Mouse (Mus musculus) erythroblast, adult 5-6 weeks (primary cell): ENCODE data around the gene Slc17a1. TPM values are rescaled to one million over a fixed set of nuclear protein-coding genes. Genes with fewer than 3 reads are reported as not detected.

Experiments
- ATAC-seq: replicated peaks from 2 replicates; pipeline ENCODE4 v1.8.0; 2016; ENCODE audit warnings: moderate number of reproducible peaks, mild to moderate bottlenecking, moderate TSS enrichment, inconsistent platforms; ENCODE audit not compliant: poor library complexity, low FRiP score, severe bottlenecking
- total RNA-seq, 2 experiments: library from RNA; stranded (forward) in 1 of 2; stranded (reverse) in 1 of 2; fragments of 150-400 nt in 1 of 2; fragments of 200-764, 138-1000 nt in 1 of 2; gene quantifications; 2 replicates each; pipeline versions ENCODE4 v1.2.3 to v1.2.4; 2015 to 2017; ENCODE audit warnings: low replicate concordance in 2 of 2

The Slc17a1 gene
- total RNA-seq (2015; ENCODE audit: low replicate concordance) (not detected in 2 replicates), total RNA-seq (2017; ENCODE audit: low replicate concordance) (not detected in 2 replicates)

DNA sequence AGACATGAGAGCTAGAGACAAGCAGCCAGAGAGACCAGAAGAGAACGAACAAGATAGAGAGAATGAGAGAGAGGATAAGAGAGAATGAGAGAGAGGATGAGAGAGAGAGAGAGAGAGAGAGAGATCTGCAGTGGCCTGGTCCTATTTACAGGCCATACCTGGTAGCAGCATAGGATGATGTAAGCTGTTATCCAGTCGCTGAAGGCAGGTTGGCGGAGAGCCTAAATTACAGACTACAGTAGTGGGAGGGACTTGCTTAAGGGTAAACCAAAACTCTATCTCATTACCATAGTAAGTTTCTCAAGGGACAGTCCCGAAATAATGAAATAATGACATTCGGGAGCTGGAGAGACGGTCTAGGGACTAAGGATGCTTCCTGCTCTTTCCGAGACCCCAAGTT lies at the start of gene Slc17a1:
TSS of gene Slc17a1 (plus strand) at position 346 of the 400 bp plus-strand sequence.
- no peak for ATAC-seq

DNA sequence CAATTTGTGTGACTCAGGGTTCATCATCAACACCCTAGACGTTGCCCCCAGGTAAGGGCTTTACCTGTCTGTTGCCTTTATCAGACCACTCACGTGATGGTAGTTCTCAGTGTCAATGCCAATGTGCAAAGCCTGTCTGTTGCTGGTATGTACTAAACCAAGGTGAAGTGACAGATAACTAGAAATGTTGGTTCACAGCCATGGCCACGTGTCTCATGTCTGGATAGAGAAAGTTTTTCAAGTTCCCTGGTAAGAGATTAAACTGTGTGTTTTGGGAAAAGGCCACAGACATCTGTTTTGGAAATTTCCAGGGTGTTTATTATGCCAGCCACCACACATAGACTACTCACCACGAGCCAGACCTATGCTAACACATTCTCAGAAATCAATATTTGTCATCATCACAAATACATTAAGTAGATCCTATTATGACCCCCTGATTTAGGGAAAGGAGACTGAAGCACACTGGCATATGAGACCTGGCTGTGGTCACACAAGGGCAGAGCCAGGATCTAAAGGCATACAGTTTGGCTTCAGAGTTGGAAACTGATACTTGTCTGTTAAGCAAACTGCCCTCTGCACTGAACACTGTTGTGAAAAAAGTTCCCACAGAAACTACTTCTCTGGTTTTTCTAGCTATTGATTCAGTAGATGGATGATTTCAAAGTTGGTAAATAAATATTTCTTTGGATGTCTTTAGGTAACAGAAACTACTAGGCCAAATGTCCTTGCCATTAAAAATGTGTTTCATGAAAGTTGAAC lies 47.2 kb upstream of the Slc17a1 start:
- ATAC-seq: no peak

DNA sequence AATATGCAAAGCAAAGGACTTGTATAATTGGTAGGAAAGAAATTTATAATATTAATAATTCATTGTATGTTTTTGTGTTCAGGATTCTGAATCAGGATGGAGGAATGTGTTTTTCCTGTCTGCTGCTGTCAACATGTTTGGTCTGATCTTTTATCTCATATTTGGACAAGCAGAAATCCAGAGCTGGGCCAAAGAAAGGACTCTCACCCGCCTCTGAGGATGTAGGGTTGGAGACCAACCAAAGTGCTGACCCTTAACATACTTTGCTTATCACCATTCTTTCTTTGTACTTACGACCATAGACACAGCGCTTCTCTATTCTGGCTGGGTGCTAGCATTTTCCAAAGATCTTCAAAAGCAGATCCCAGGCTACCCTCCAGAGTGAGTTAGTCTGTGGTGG lies 45.3 kb upstream of the Slc17a1 start:
- no peak for ATAC-seq

DNA sequence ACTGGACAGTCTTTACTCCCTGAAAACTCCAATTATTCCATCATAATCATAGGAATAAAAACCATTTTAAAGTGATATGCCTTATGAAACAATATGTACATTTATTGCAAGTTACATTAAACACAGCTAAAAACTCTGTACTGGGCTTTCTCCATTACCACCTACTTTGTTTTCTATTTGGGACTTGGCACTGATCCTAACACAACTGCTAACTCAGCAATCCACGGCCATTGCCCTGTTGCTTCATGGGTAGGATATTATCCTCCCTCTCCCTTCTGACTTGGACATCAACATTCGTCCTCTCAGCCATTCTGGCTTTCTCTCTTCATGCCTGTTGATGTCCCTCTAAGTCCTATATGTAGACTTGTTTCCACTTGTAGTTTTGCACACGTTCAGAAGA lies 40.9 kb upstream of the Slc17a1 start:
- ATAC-seq: no peak

DNA sequence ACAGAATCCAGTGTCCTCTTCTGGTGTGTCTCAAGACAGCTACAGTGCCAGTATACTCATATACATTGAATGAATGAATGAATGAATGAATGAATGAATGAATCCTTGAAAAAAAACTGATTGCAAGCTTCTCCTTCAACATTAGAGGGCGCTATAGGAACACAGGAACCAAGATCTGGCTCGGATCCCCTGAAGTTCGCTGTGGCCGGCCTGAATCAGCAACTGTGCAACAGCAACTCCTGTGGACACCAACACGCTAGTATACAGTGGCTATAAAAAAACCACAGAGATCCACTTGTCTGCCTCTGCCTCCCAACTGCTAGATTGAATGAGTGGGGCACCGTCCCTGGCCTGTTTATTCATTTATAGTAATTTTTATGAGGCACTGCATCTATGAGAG lies 34.5 kb upstream of the Slc17a1 start:
- ATAC-seq: no peak

- no peak for ATAC-seq
Measured at GRCm38 (mm10) chr13:23834836-23835235, 32.7 kb upstream of the Slc17a1 start.

DNA sequence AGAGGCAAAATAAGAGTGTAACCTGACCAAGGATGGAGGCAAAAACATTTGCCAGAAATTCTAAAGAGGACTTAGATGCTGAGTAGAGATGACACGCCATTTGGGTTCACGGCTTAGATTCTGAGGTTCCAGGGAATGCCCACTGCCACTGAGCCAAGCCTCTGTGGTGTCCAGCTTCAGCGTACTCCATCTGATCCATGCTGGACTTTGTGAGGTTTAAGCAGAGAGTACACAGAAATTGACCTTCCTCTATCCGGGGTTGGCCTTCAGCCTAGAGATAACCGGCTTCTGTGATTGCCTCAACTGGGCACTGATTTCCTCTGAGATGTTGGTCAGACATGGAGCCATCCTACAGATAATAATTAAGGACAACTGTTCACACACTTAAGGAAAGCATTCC lies 30.9 kb upstream of the Slc17a1 start:
- no peak for ATAC-seq

DNA sequence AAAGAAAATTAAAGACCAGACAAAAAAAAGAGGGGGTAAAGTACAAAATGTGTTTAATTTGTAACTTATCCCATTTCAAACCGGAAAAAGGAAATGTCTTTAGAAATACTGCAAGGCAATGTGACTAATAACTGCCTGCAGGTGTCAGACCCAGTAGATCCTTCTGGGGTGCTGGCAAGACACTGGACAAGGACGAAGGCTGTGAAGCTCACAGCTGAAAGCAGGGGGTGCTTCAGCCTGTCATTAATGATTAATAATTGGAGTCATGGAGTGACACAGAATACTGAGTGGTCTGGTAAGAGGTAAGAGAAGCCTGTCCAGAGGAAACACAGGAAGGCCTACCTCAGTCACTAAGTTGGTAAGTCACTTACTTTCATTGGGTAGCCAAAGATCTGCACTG lies 28.2 kb upstream of the Slc17a1 start, which contains the start of gene Slc17a3:
TSS of gene Slc17a3 (plus strand) at position 127 of the 400 bp plus-strand sequence.
- ATAC-seq: no peak

- ATAC-seq: no peak
Measured at GRCm38 (mm10) chr13:23845851-23846250, 21.7 kb upstream of the Slc17a1 start.

DNA sequence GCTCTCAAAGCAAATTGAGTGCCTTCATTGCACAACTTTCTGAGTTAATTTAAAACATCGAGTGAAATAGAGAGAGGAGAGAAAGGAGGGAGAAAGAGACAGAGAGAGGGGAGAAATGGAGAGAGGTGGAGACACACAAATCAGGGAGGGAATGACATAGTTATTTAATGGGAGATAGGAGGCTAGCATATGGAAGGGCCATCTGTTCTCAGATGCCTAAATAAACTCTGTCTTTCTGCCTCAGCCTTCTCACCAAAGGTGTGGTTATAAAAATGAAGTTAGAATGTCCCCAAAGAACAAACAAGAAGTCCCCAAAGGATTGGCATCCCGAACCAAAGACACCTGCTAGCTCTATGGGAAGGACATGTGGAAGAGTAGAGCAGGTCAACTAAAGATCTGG lies 18.3 kb upstream of the Slc17a1 start:
- no peak for ATAC-seq

GRCm38 (mm10) chr13:23856401-23856800 lies 11.1 kb upstream of the Slc17a1 start:
- no peak for ATAC-seq

- ATAC-seq: no peak
Measured at GRCm38 (mm10) chr13:23861815-23862214, 5.7 kb upstream of the Slc17a1 start.

DNA sequence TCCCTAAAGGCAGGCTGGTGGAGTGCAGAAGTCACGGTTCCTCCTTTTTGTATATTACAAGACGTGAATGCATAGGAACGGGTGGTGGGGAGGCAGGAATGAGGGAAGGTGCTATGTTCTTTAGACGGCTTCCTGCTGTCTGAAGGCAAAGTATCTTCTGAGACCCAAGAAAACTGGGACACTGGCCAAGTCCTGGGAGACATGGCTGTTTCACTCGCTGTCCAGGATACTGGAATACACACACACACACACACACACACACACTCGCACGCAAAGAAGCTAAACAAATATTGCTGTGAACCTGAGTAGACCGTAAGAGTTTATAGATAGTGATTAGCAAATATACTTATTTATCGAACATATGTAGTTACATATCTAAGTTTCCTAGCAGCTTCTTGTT lies 2.8 kb upstream of the Slc17a1 start:
- ATAC-seq: no peak

DNA sequence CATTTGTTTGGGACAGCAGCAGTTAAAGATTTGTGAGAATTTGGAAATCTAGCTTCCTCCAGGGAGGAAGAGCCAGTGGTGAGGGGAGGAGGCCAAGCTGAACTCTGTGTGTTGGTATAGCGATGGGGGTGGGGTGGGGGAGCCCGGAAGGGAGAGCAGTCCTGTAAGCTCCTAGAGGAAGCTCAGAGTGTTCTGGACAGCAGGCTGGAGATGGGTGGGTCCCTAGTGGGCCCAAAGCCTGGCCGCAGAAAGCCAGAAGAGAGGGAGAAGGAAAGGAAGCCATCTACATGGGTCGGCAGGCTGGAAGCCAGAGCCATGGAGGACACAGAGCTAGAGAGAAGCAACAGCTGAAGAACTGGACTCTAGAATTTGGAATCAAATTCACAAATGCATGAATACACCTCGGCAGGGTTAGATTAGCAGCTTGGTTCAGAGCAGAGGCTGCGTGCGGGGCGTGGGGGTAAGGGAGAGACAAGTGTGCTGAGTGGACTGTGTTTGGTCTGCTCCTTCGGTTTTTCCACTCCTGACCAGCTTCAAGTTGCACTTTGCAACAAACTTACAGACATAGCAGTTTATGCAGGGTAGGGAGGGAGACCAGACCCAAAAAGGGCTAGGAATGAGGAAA lies 1.4 kb upstream of the Slc17a1 start:
- ATAC-seq: no peak

GRCm38 (mm10) chr13:23867000-23867399 lies 550 bp upstream of the Slc17a1 start:
- no peak for ATAC-seq

DNA sequence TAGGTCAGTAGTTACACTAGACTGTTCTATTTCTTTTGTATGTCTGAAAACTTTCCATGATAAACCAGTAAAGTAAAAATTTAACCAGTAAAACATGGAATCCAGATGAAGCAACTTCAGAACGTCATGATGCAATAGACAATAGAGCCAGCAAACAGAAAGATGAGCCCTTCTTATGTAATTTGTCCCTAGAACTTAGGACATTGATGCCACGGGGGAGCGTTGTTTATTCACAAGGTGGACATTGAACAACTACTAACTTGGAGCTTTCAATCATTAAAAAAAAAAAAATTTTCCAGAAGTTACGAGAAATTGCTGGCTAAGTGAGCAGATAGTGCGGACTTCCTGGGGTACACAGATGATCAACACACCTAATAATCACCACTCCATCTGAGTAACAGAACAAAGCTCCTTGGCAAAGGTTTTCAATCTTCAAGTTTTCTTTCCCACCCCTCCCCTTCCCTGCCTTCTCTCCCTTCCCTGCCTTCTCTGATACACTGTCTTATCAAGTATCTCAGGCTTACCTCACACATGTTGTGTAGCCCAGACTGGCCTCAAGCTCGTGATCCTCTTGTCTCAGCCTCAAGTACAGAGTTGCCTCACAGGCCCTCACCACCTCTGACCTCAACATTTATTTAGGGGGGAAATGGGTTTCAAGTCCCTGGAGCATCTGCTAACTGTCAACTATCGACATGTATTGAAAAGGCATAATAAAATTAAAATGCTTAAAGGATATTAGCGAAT lies 1.4 kb downstream of the Slc17a1 start:
- ATAC-seq: no peak

DNA sequence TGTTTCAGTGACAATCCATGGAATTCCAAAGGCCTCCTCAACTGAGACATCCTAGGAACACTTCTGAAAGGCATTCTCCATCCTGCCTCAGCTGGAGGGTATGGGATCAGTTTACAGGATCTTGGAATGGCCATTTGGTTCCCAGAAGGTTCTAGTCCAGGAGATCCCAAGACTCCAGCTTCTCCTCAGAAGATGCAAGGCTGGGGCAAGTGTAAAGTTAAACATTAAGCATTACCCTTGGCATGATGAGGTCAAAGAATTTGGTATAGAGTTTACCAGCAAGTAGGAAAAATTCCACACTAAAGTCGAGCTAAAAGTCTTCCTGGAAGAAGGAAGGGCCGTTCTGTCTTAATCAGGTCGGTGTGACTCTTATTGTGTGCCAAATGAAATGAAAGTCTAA lies 2.4 kb downstream of the Slc17a1 start:
- no peak for ATAC-seq

DNA sequence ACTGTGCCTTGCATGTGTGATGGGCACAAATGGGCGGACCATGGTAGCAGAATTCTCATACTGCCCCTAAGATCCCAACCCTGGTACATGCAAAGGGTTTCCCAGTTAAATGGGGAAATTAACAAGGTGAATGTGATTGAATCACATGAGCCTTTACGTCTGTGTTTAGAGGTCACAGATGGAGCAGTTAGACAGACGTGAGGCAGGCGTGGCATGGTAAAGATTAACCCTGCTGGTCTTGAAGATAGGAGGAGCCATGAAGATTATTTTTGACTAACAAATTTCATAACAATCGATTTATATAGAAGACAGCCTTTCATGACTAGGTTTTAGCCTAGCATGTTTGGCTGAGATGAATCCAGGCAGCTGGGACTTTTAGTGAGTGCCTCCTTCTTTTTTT lies 5.6 kb downstream of the Slc17a1 start:
- ATAC-seq: no peak

DNA sequence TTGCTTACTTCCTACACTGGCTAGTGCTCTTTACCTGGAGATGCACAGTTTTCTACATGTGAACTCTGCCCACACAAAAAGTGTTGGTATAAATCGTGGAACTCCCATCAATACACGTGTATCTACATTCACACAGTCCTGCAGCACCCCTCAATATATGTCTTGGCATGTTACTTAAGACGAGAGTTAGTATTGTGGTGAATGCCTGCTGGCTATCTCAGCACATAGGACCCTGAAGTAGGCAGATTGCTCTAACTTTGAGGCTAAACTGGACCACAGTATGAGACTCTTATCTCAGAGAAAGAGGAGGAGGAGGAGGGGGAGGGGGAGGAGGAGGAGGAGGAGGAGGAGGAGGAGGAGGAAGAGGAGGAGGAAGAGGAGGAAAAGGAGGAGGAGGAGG lies 11.6 kb downstream of the Slc17a1 start:
- no peak for ATAC-seq

DNA sequence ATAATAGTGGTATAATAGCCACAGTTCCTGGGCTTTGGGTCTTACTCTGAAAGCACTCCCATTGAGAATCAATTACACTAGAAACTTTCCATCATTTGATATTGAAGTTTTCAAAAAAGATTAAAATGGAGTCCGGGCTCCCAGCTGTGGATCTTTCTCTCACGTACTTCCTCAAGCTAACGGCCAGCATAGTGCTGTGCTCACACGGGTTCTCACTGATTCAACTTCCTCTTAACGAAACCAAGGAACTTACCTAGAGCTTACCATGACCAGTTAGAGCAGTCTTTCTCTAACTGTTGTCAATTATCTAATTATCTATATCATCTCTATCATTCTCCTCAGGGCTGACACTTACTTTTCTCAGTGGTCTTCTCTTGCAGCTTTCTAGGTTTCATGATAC lies 12.1 kb downstream of the Slc17a1 start:
- ATAC-seq: no peak

- no peak for ATAC-seq
Measured at GRCm38 (mm10) chr13:23885540-23885939, 18.0 kb downstream of the Slc17a1 start.
